Mouse (Mus musculus) brain, adult 2 months (tissue): Measurements from ENCODE around the gene Arhgap42.

Source experiments
- DNase-seq: peaks from one replicate; pipeline ENCODE4 v3.0.0; 2011; ENCODE audit warnings: low read depth, low spot score

The Arhgap42 gene

GRCm38 (mm10) chr9:9037017-9037671 is 201.8 kb downstream of the Arhgap42 start:
- DNase-seq = peak; percentile 42

GRCm38 (mm10) chr9:9027904-9028303 is 211.0 kb downstream of the Arhgap42 start:
- DNase-seq = no peak

- DNase-seq = no peak
Measured at GRCm38 (mm10) chr9:9027445-9027844, 211.5 kb downstream of the Arhgap42 start.

GRCm38 (mm10) chr9:9015108-9015507 is 223.8 kb downstream of the Arhgap42 start:
- no peak for DNase-seq

- peak; percentile 58 for DNase-seq
Measured at GRCm38 (mm10) chr9:9001170-9001569, 237.7 kb downstream of the Arhgap42 start.

GRCm38 (mm10) chr9:8996494-8996893 is 242.4 kb downstream of the Arhgap42 start:
- DNase-seq = no peak

- DNase-seq = no peak
Measured at GRCm38 (mm10) chr9:8982315-8982714, 256.6 kb downstream of the Arhgap42 start.

GRCm38 (mm10) chr9:8977775-8978174 is 261.1 kb downstream of the Arhgap42 start:
- peak; percentile 44 for DNase-seq

GRCm38 (mm10) chr9:8971491-8971890 is 267.4 kb downstream of the Arhgap42 start, which contains the start of gene Gm16485:
Gene Gm16485, plus strand, starts transcription at chr9:8971791.
- DNase-seq = no peak

- DNase-seq = peak; percentile 28
Measured at GRCm38 (mm10) chr9:8970240-8970639, 268.7 kb downstream of the Arhgap42 start.

- peak; percentile 67 for DNase-seq
Measured at GRCm38 (mm10) chr9:8964512-8965133, 274.3 kb downstream of the Arhgap42 start.

- DNase-seq = peak; percentile 27
Measured at GRCm38 (mm10) chr9:8953306-8953705, 285.6 kb downstream of the Arhgap42 start.
